Mouse (Mus musculus): ENCODE data around the gene Itpkc. TPM values are rescaled to one million over a fixed set of nuclear protein-coding genes. Genes with fewer than 3 reads are reported as not detected.

The Itpkc gene
- total RNA-seq, 2 experiments from 2014 or later = 2.3 to 3.6 TPM

- no peak for DNase-seq
Observed at GRCm38 (mm10) chr7:27192434-27192833, 36.0 kb downstream of the Itpkc start.

- no peak for DNase-seq
Observed at GRCm38 (mm10) chr7:27189271-27189931, 39.1 kb downstream of the Itpkc start.

- DNase-seq = no peak
Observed at GRCm38 (mm10) chr7:27185986-27186385, 42.5 kb downstream of the Itpkc start.

GRCm38 (mm10) chr7:27184964-27185363, 43.5 kb downstream of the Itpkc start:
- no peak for DNase-seq

- no peak for DNase-seq
Observed at GRCm38 (mm10) chr7:27182498-27182897, 46.0 kb downstream of the Itpkc start.

GRCm38 (mm10) chr7:27180837-27181695, 47.4 kb downstream of the Itpkc start, which contains the start of the genes Gm21983 and Mia:
TSS of gene Gm21983 (minus strand) at chr7:27181086.
TSS of gene Mia (minus strand) at chr7:27181157.
- no peak for DNase-seq

GRCm38 (mm10) chr7:27180036-27180435, 48.4 kb downstream of the Itpkc start:
- peak; percentile 62 for DNase-seq

- DNase-seq = no peak
Observed at GRCm38 (mm10) chr7:27179217-27179918, 49.1 kb downstream of the Itpkc start.

- peak; percentile 100 for DNase-seq
Observed at GRCm38 (mm10) chr7:27178324-27179216, 49.9 kb downstream of the Itpkc start, which contains the start of gene Rab4b. TSS of gene Rab4b (minus strand) at chr7:27178896.

- no peak for DNase-seq
Observed at GRCm38 (mm10) chr7:27177942-27178323, 50.5 kb downstream of the Itpkc start.

- no peak for DNase-seq
Observed at GRCm38 (mm10) chr7:27174896-27175295, 53.6 kb downstream of the Itpkc start.

- DNase-seq = no peak
Observed at GRCm38 (mm10) chr7:27174496-27174895, 54.0 kb downstream of the Itpkc start.

- no peak for DNase-seq
Observed at GRCm38 (mm10) chr7:27170981-27171380, 57.5 kb downstream of the Itpkc start.

- DNase-seq = no peak
Observed at GRCm38 (mm10) chr7:27168371-27168770, 60.1 kb downstream of the Itpkc start.

- DNase-seq = no peak
Observed at GRCm38 (mm10) chr7:27167475-27168094, 60.9 kb downstream of the Itpkc start.

GRCm38 (mm10) chr7:27166614-27167474, 61.6 kb downstream of the Itpkc start, which contains the start of gene Egln2:
TSS of gene Egln2 (minus strand) at chr7:27166802.
- DNase-seq = peak; percentile 93

GRCm38 (mm10) chr7:27166229-27166613, 62.2 kb downstream of the Itpkc start:
- peak; percentile 92 for DNase-seq

- DNase-seq = no peak
Observed at GRCm38 (mm10) chr7:27165696-27166095, 62.8 kb downstream of the Itpkc start.

- peak; percentile 71 for DNase-seq
Observed at GRCm38 (mm10) chr7:27165007-27165655, 63.3 kb downstream of the Itpkc start.

Measured in gastrocnemius, postnatal 25 days (tissue).